Mouse (Mus musculus) cerebellum, adult 18-20 months (tissue): ENCODE data around the gene Mpig6b.

Experiments used
- DNase-seq, 2 experiments: peaks; one replicate each; pipeline ENCODE4 v3.0.0; 2021

Gene Mpig6b

GRCm38 (mm10) chr17:35058911-35059892, 6.8 kb downstream of the Mpig6b start, which contains the start of gene Ddah2:
Gene Ddah2 (plus strand): TSS chr17:35059035.
- peak; percentile 82 to 84 for DNase-seq

- peak in 1 of 2 experiments; percentile 16 for DNase-seq
Observed at GRCm38 (mm10) chr17:35058316-35058715, 7.7 kb downstream of the Mpig6b start.

- no peak for DNase-seq
Observed at GRCm38 (mm10) chr17:35057090-35057489, 8.9 kb downstream of the Mpig6b start.

- no peak for DNase-seq
Observed at GRCm38 (mm10) chr17:35055691-35056495, 10.1 kb downstream of the Mpig6b start.

GRCm38 (mm10) chr17:35052271-35052798, 13.6 kb downstream of the Mpig6b start:
- DNase-seq: no peak

- peak; percentile 39 to 46 for DNase-seq
Observed at GRCm38 (mm10) chr17:35051156-35052086, 14.6 kb downstream of the Mpig6b start.

- DNase-seq: peak; percentile 48 to 53
Observed at GRCm38 (mm10) chr17:35050126-35050750, 15.7 kb downstream of the Mpig6b start.

- DNase-seq: peak in 1 of 2 experiments; percentile 21
Observed at GRCm38 (mm10) chr17:35049561-35050016, 16.4 kb downstream of the Mpig6b start, which contains the start of gene Clic1. Gene Clic1 (plus strand): TSS chr17:35049966.

- no peak for DNase-seq
Observed at GRCm38 (mm10) chr17:35048932-35049440, 17.0 kb downstream of the Mpig6b start.

GRCm38 (mm10) chr17:35048149-35048931, 17.6 kb downstream of the Mpig6b start:
- DNase-seq: no peak

- no peak for DNase-seq
Observed at GRCm38 (mm10) chr17:35047688-35048087, 18.3 kb downstream of the Mpig6b start.

- peak; percentile 93 to 95 for DNase-seq
Observed at GRCm38 (mm10) chr17:35046681-35047455, 19.1 kb downstream of the Mpig6b start, which contains the start of gene Msh5. Gene Msh5 (minus strand): TSS chr17:35046745.

GRCm38 (mm10) chr17:35045807-35046680, 19.9 kb downstream of the Mpig6b start:
- DNase-seq: peak in 1 of 2 experiments; percentile 38

GRCm38 (mm10) chr17:35044904-35045806, 20.8 kb downstream of the Mpig6b start:
- no peak for DNase-seq

- DNase-seq: no peak
Observed at GRCm38 (mm10) chr17:35043794-35044193, 22.2 kb downstream of the Mpig6b start.

GRCm38 (mm10) chr17:35039121-35039873, 26.7 kb downstream of the Mpig6b start:
- no peak for DNase-seq
